Mouse (Mus musculus): ENCODE results near the gene Ccdc149.

GRCm38 (mm10) chr5:52438946-52439345 lies 32.4 kb downstream of the Ccdc149 start:
- TF ChIP-seq CTCF (conservative IDR thresholded peaks at IDR 0.05; ENCODE audit: insufficient read depth, insufficient read length, low read depth, low read length) (no peak), POLR2A (IDR thresholded peaks at IDR 0.05; ENCODE audit: low read depth, low read length) (no peak)

All from kidney, adult 2 months (tissue).